ENCODE assay signal across 11 mouse cellular contexts in genomic region chr17:28021911-28022310, GRCm38 (mm10). TPM values are rescaled to one million over a fixed set of nuclear protein-coding genes. Genes with fewer than 3 reads are reported as not detected.
A peak's percentile ranks its signal among the peaks of the same experiment; 100 is the strongest.
DNase-seq lines count a peak whose midpoint lies in the region; ATAC-seq lines count a peak whose summit lies in the region.
"Had no signal": no experiment of that assay in that cellular context is flagged by ENCODE, and none has a peak within 500 bp of the region (broad histone marks: within the 10 kb centered on the region; RNA-seq: fewer than 3 reads in every experiment).

No protein-coding gene starts in this region.

- no peak for DNase-seq in forebrain, embryonic 10.5 days (ENCODE audit: extremely low spot score, low spot score)
- DNase-seq in forebrain, embryonic 14.5 days (ENCODE audit: low spot score), result no peak
- DNase-seq in lung, postnatal 4 days, result no peak
- DNase-seq in kidney, adult 18-20 months, result peak; percentile 69
- no peak for DNase-seq in left cerebral cortex, postnatal 4 days
- DNase-seq: adrenal gland, postnatal 10 days had no signal

- peaks cover 84% of the 10 kb centered on the region for H3K4me1 ChIP-seq in forebrain, embryonic 10.5 days
- peaks cover 40% of the 10 kb centered on the region for H3K4me1 ChIP-seq in forebrain, embryonic 14.5 days (ENCODE audit: control insufficient read depth, insufficient read depth, low read length)
- peaks cover 71% of the 10 kb centered on the region for H3K4me1 ChIP-seq in lung, embryonic 16.5 days (replicated peaks; ENCODE audit: control insufficient read depth, insufficient read depth, low read length)
- peaks cover 60% of the 10 kb centered on the region for H3K4me1 ChIP-seq in stomach, embryonic 14.5 days (ENCODE audit: control insufficient read depth, insufficient read depth, low read length)

- 84% methylated on average over 10 of the region's 10 CpGs for WGBS in forebrain, embryonic 10.5 days
- WGBS in forebrain, embryonic 14.5 days, result 69% methylated on average over 10 of the region's 10 CpGs
- WGBS in lung, embryonic 16.5 days, result 54% methylated on average over 10 of the region's 10 CpGs
- whole genome bisulfite sequencing in stomach, embryonic 14.5 days, result 51% methylated on average over 10 of the region's 10 CpGs

- no peak overlapping the region; the same call in 1 of the 2 replicates for H3K9ac ChIP-seq in forebrain, embryonic 14.5 days (ENCODE audit: low read length)
- no peak overlapping the region for H3K9ac ChIP-seq in lung, embryonic 16.5 days (ENCODE audit: low read length)
- H3K9ac ChIP-seq in stomach, embryonic 14.5 days (replicated peaks; ENCODE audit: low read depth, low read length), result no peak overlapping the region
- H3K9ac ChIP-seq: liver, embryonic 15.5 days had no signal

- H3K4me2 ChIP-seq in forebrain, embryonic 14.5 days (ENCODE audit: low read length), result no peak overlapping the region
- H3K4me2 ChIP-seq in lung, embryonic 16.5 days (ENCODE audit: low read depth, low read length), result no peak overlapping the region
- H3K4me2 ChIP-seq in stomach, embryonic 14.5 days (replicated peaks; ENCODE audit: low read depth, low read length), result no peak overlapping the region
- H3K4me2 ChIP-seq: liver, embryonic 15.5 days had no signal

- no peak for ATAC-seq in forebrain, embryonic 14.5 days
- ATAC-seq in lung, embryonic 16.5 days (ENCODE audit: low read depth), result no peak
- ATAC-seq in stomach, embryonic 14.5 days (ENCODE audit: insufficient number of reproducible peaks, insufficient read depth, low FRiP score, low read depth), result no peak
- ATAC-seq in granulocyte monocyte progenitor cell, adult 5-6 weeks (replicated peaks; ENCODE audit: poor library complexity, severe bottlenecking), result no peak
- ATAC-seq: forebrain, embryonic 16.5 days had no signal

- peak overlapping the region; percentile 51 for H3K27ac ChIP-seq in forebrain, embryonic 10.5 days
- H3K27ac ChIP-seq in forebrain, embryonic 14.5 days (ENCODE audit: low read depth, low read length), result no peak overlapping the region
- peak overlapping the region; percentile 25; the same call in 1 of the 2 replicates for H3K27ac ChIP-seq in lung, embryonic 16.5 days (ENCODE audit: low read length)
- peak overlapping the region; percentile 61; the same call in 1 of the 2 replicates for H3K27ac ChIP-seq in stomach, embryonic 14.5 days (ENCODE audit: low read length)
- H3K27ac ChIP-seq: liver, embryonic 15.5 days had no signal

- H3K36me3 ChIP-seq in forebrain, embryonic 10.5 days (replicated peaks), result peaks cover 6% of the 10 kb centered on the region; the same call in 1 of the 2 replicates
- H3K36me3 ChIP-seq in forebrain, embryonic 14.5 days (ENCODE audit: control insufficient read depth, insufficient read depth, low read length), result no peaks in the 10 kb centered on the region
- no peaks in the 10 kb centered on the region for H3K36me3 ChIP-seq in lung, embryonic 16.5 days (ENCODE audit: control insufficient read depth, insufficient read depth, low read length)
- H3K36me3 ChIP-seq in stomach, embryonic 14.5 days (ENCODE audit: control insufficient read depth, insufficient read depth, low read length), result 0 out of 2 replicates have a peak, but pooled peaks cover 3% of the 10 kb centered on the region
- H3K36me3 ChIP-seq: liver, embryonic 15.5 days had no signal

- H3K9me3 ChIP-seq in forebrain, embryonic 10.5 days, result no peaks in the 10 kb centered on the region
- no peaks in the 10 kb centered on the region for H3K9me3 ChIP-seq in forebrain, embryonic 14.5 days (replicated peaks; ENCODE audit: control insufficient read depth, low read length)
- H3K9me3 ChIP-seq in lung, embryonic 16.5 days (ENCODE audit: control insufficient read depth, low read length), result no peaks in the 10 kb centered on the region
- H3K9me3 ChIP-seq in stomach, embryonic 14.5 days (ENCODE audit: control insufficient read depth, low read depth, low read length), result no peaks in the 10 kb centered on the region
- H3K9me3 ChIP-seq: liver, embryonic 15.5 days had no signal

- no peaks in the 10 kb centered on the region for H3K27me3 ChIP-seq in forebrain, embryonic 10.5 days (ENCODE audit: poor library complexity, severe bottlenecking)
- H3K27me3 ChIP-seq in forebrain, embryonic 14.5 days (replicated peaks; ENCODE audit: control insufficient read depth, insufficient read depth, low read length), result no peaks in the 10 kb centered on the region
- H3K27me3 ChIP-seq in lung, embryonic 16.5 days (ENCODE audit: control insufficient read depth, insufficient read depth, low read depth, low read length), result no peaks in the 10 kb centered on the region
- H3K27me3 ChIP-seq in stomach, embryonic 14.5 days (ENCODE audit: control insufficient read depth, insufficient read depth, low read length), result no peaks in the 10 kb centered on the region
- H3K27me3 ChIP-seq: liver, embryonic 15.5 days had no signal

- intact Hi-C loops in left cerebral cortex, postnatal 4 days (cut with DNase I), result no loop called here

- no peak overlapping the region for H3K4me3 ChIP-seq in forebrain, embryonic 10.5 days
- no peak overlapping the region for H3K4me3 ChIP-seq in forebrain, embryonic 14.5 days (ENCODE audit: low read depth, low read length)
- H3K4me3 ChIP-seq in lung, embryonic 16.5 days (ENCODE audit: low read length), result no peak overlapping the region
- no peak overlapping the region for H3K4me3 ChIP-seq in stomach, embryonic 14.5 days (ENCODE audit: low read depth, low read length)
- H3K4me3 ChIP-seq: liver, embryonic 15.5 days had no signal

RNA-seq across cellular contexts. Expression of gene Tcp11, which starts 58.5 kb away (rescaled TPM):
- 0.68 and 0.85 TPM in 2 replicates for polyA plus RNA-seq in forebrain, embryonic 10.5 days (2016; fragmentation: Nextera tagmentation; extraction: Ambion mirVana)
- 1.6 TPM in 2 replicates for polyA plus RNA-seq in forebrain, embryonic 14.5 days (2014; fragmentation: Nextera tagmentation; extraction: Ambion mirVana)
- 5.2 and 5.5 TPM in 2 replicates for polyA plus RNA-seq in lung, embryonic 16.5 days (2015; fragmentation: Nextera tagmentation; extraction: Ambion mirVana)
- polyA plus RNA-seq in stomach, embryonic 14.5 days (2014; fragmentation: Nextera tagmentation; extraction: Ambion mirVana), result 2.3 and 2.9 TPM in 2 replicates
- total RNA-seq in granulocyte monocyte progenitor cell, adult 5-6 weeks (2014; fragmentation: Nextera tagmentation), result 0.60 TPM in 1 of 2 replicates, not detected in the other
- total RNA-seq in granulocyte monocyte progenitor cell, adult 5-6 weeks (2017), result 2.1 and 2.4 TPM in 2 replicates
- total RNA-seq in left cerebral cortex, postnatal 4 days (2021), result 1 to 10 TPM; 2.2 to 3.6 TPM
